Mouse (Mus musculus) neural tube, embryonic 14.5 days (tissue): Measurements from ENCODE around the gene Gfi1. TPM values are rescaled to one million over a fixed set of nuclear protein-coding genes. Genes with fewer than 3 reads are reported as not detected.
A peak's percentile ranks its signal among the peaks of the same experiment; 100 is the strongest.

Experiments
- ATAC-seq: fragments of 200-750 bp; cut with Nextera tagmentation; 2 replicates; pipeline ENCODE4 v1.8.0; 2017; ENCODE audit warnings: low read depth, mild to moderate bottlenecking, moderate TSS enrichment, moderate library complexity
- H3K27ac ChIP-seq: fragments of 300-500 bp; sonication (generic); 2 replicates; pipeline ENCODE4 v1.5.1; 2014; ENCODE audit warnings: low read depth, mild to moderate bottlenecking, control low read depth, low read length, moderate library complexity, mixed read lengths
- H3K27me3 ChIP-seq: fragments of 300-500 bp; sonication (generic); 2 replicates; pipeline ENCODE4 v1.6.1; 2014; ENCODE audit warnings: low read length; ENCODE audit not compliant: control insufficient read depth, insufficient read depth
- H3K36me3 ChIP-seq: fragments of 300-500 bp; sonication (generic); 2 replicates; pipeline ENCODE4 v1.6.1; 2014; ENCODE audit warnings: low read length, mixed read lengths; ENCODE audit not compliant: control insufficient read depth, insufficient read depth
- H3K4me1 ChIP-seq: fragments of 300-500 bp; sonication (generic); 2 replicates; pipeline ENCODE4 v1.6.1; 2014; ENCODE audit warnings: low read length; ENCODE audit not compliant: control insufficient read depth, insufficient read depth
- H3K4me2 ChIP-seq: fragments of 300-500 bp; sonication (generic); 2 replicates; pipeline ENCODE4 v1.6.1; 2014; ENCODE audit warnings: mild to moderate bottlenecking, low read depth, low read length, control low read depth
- H3K4me3 ChIP-seq: fragments of 300-500 bp; sonication (generic); 2 replicates; pipeline ENCODE4 v1.5.1; 2014; ENCODE audit warnings: low read depth, low read length, control low read depth, mixed read lengths
- H3K9ac ChIP-seq: fragments of 300-500 bp; sonication (generic); replicated peaks from 2 replicates; pipeline ENCODE4 v1.6.1; 2014; ENCODE audit warnings: low read depth, mild to moderate bottlenecking, control low read depth, low read length, mixed read lengths
- H3K9me3 ChIP-seq: fragments of 300-500 bp; sonication (generic); 2 replicates; pipeline ENCODE4 v1.6.1; 2016; ENCODE audit warnings: low read length; ENCODE audit not compliant: control insufficient read depth
- WGBS: fragments of 180-500 bp; shearing (Covaris S2); extraction: QIAGEN DNeasy Blood & Tissue Kit; methylation state at CpG from one replicate; pipeline ENCODE4 v1.1.7; 2014; 5-methylcytosine and 5-hydroxymethylcytosine counted together
- polyA plus RNA-seq: library from polyadenylated mRNA; unstranded; fragments of >200 nt; fragmentation: Nextera tagmentation; extraction: Ambion mirVana; gene quantifications from 2 replicates; pipeline ENCODE4 v1.2.1, GENCODE M21; 2014

Gfi1 gene
- polyA plus RNA-seq, 1 experiment from 2014 or later: not detected

- 88% methylated on average over 3 of the region's 3 CpGs for WGBS
- H3K9me3 ChIP-seq: no peaks in the 10 kb centered on the region
- H3K27me3 ChIP-seq: no peaks in the 10 kb centered on the region
- H3K36me3 ChIP-seq: no peaks in the 10 kb centered on the region
- no peak overlapping the region for H3K9ac ChIP-seq
- ATAC-seq: no peak
- H3K27ac ChIP-seq: no peak overlapping the region
- H3K4me3 ChIP-seq: no peak overlapping the region
- H3K4me1 ChIP-seq: no peaks in the 10 kb centered on the region
- H3K4me2 ChIP-seq: no peak overlapping the region
Observed at GRCm38 (mm10) chr5:107695019-107695418, 30.8 kb downstream of the Gfi1 start.

GRCm38 (mm10) chr5:107688499-107688866, 37.4 kb downstream of the Gfi1 start:
- Histone ChIP-seq H3K36me3 (no peaks in the 10 kb centered on the region), H3K27me3 (no peaks in the 10 kb centered on the region), H3K4me1 (peaks cover 8% of the 10 kb centered on the region; the same call in 1 of the 2 replicates), H3K4me2 (peak overlapping the region; percentile 60), H3K4me3 (peak overlapping the region; percentile 40), H3K9me3 (no peaks in the 10 kb centered on the region), H3K27ac (peak overlapping the region; percentile 16; the same call in 1 of the 2 replicates), H3K9ac (peak overlapping the region; percentile 41)
- ATAC-seq: peak; percentile 50; the same call in 1 of the 2 replicates
- 24% methylated on average over 9 of the region's 9 CpGs for WGBS

GRCm38 (mm10) chr5:107687592-107688498, 38.0 kb downstream of the Gfi1 start:
- Histone ChIP-seq H3K27ac (peak overlapping the region; percentile 16; the same call in 1 of the 2 replicates), H3K4me1 (peaks cover 8% of the 10 kb centered on the region; the same call in 1 of the 2 replicates), H3K27me3 (no peaks in the 10 kb centered on the region), H3K4me2 (peak overlapping the region; percentile 60), H3K36me3 (no peaks in the 10 kb centered on the region), H3K9ac (peak overlapping the region; percentile 41), H3K4me3 (peak overlapping the region; percentile 40), H3K9me3 (no peaks in the 10 kb centered on the region)
- ATAC-seq: peak; percentile 96
- 13% methylated on average over 44 of the region's 46 CpGs for WGBS

- Histone ChIP-seq H3K4me3 (no peak overlapping the region; the same call in 1 of the 2 replicates), H3K27me3 (no peaks in the 10 kb centered on the region), H3K9ac (no peak overlapping the region), H3K9me3 (no peaks in the 10 kb centered on the region), H3K4me1 (peaks cover 8% of the 10 kb centered on the region; the same call in 1 of the 2 replicates), H3K27ac (no peak overlapping the region), H3K4me2 (no peak overlapping the region), H3K36me3 (no peaks in the 10 kb centered on the region)
- WGBS: 94% methylated on average over 5 of the region's 5 CpGs
- ATAC-seq: no peak
Observed at GRCm38 (mm10) chr5:107687161-107687560, 38.7 kb downstream of the Gfi1 start.

GRCm38 (mm10) chr5:107684380-107684779, 41.5 kb downstream of the Gfi1 start:
- Histone ChIP-seq H3K27me3 (no peaks in the 10 kb centered on the region), H3K4me1 (peaks cover 8% of the 10 kb centered on the region; the same call in 1 of the 2 replicates), H3K36me3 (no peaks in the 10 kb centered on the region), H3K27ac (no peak overlapping the region), H3K4me2 (no peak overlapping the region), H3K9ac (no peak overlapping the region), H3K4me3 (no peak overlapping the region), H3K9me3 (no peaks in the 10 kb centered on the region)
- no peak for ATAC-seq
- WGBS: 75% methylated on average over 2 of the region's 2 CpGs

DNA sequence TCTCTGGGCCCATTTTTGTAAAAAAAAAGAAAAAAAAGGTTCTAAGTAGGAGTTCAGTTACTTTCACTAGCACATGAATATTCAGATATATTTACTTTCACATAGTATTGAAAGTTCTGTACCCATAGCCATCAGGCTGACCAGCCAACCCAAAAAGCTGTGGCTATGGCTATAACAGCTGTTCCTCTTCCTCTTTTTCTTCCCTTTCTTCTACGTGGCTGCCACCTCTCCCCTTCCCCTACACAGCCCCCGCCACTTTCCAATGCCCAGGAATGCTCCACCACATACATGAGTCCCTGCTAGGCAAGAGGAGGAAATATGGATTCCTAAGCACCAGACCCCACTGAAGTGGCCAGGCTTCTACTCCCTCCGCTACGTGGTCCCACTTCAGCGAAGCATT, 44.5 kb downstream of the Gfi1 start:
- Histone ChIP-seq H3K36me3 (no peaks in the 10 kb centered on the region), H3K4me1 (no peaks in the 10 kb centered on the region), H3K9me3 (no peaks in the 10 kb centered on the region), H3K27ac (no peak overlapping the region), H3K9ac (no peak overlapping the region), H3K27me3 (no peaks in the 10 kb centered on the region), H3K4me2 (no peak overlapping the region), H3K4me3 (no peak overlapping the region)
- ATAC-seq: no peak
- WGBS: 82% methylated on average over 5 of the region's 5 CpGs

GRCm38 (mm10) chr5:107678392-107678791, 47.4 kb downstream of the Gfi1 start:
- Histone ChIP-seq H3K4me3 (no peak overlapping the region), H3K4me2 (no peak overlapping the region), H3K27ac (no peak overlapping the region), H3K36me3 (no peaks in the 10 kb centered on the region), H3K9me3 (no peaks in the 10 kb centered on the region), H3K27me3 (no peaks in the 10 kb centered on the region), H3K9ac (no peak overlapping the region), H3K4me1 (no peaks in the 10 kb centered on the region)
- 76% methylated on average over 5 of the region's 5 CpGs for WGBS
- no peak for ATAC-seq

Other genes with a start within 250 kb of the Gfi1 start
- gene Gm42669, start 218.4 kb downstream of the Gfi1 start, polyA plus RNA-seq: 1.1 and 1.2 TPM in 2 replicates
- 0.35 and 0.58 TPM in 2 replicates for gene 1700028K03Rik, start 191.3 kb downstream of the Gfi1 start, polyA plus RNA-seq
- gene Rpap2, start 128.7 kb downstream of the Gfi1 start, polyA plus RNA-seq: 26.1 and 29.2 TPM in 2 replicates
- gene Glmn, start 128.1 kb downstream of the Gfi1 start, polyA plus RNA-seq: 42.0 and 47.6 TPM in 2 replicates
- 0.36 and 1.1 TPM in 2 replicates for gene Ube2d2b, start 104.1 kb upstream of the Gfi1 start, polyA plus RNA-seq
- gene Evi5, start 149.1 kb upstream of the Gfi1 start, polyA plus RNA-seq: 56.8 and 59.9 TPM in 2 replicates
- gene Rpl5, start 174.5 kb upstream of the Gfi1 start, polyA plus RNA-seq: 62.4 and 68.8 TPM in 2 replicates